Mouse (Mus musculus): Measurements from ENCODE around the gene Eif2s2. TPM values are rescaled to one million over a fixed set of nuclear protein-coding genes. Genes with fewer than 3 reads are reported as not detected.
"Not testable (repeated sequence)": the region's sequence is repeated elsewhere in the genome, so short reads cannot be mapped to it uniquely, and the experiment has no call there.

The Eif2s2 gene
- 10 to 100 TPM; 54.8 to 56.8 TPM for total RNA-seq (2021)
- long read RNA-seq, experiment 1, full-length matches to known transcripts: 155 of 164 reads
- long read RNA-seq, experiment 1, partial matches to known transcripts: 5 of 164 reads
- long read RNA-seq, experiment 1, other reads (novel, unspliced or antisense): 4 of 164 reads
- long read RNA-seq, experiment 2, full-length matches to known transcripts: 98 of 103 reads
- long read RNA-seq, experiment 2, partial matches to known transcripts: 2 of 103 reads
- long read RNA-seq, experiment 2, other reads (novel, unspliced or antisense): 3 of 103 reads

GRCm38 (mm10) chr2:154892201-154893044 lies at the start of gene Eif2s2:
Gene Eif2s2 (minus strand): TSS chr2:154892935.
- peak; percentile 97 to 98 for DNase-seq

DNA sequence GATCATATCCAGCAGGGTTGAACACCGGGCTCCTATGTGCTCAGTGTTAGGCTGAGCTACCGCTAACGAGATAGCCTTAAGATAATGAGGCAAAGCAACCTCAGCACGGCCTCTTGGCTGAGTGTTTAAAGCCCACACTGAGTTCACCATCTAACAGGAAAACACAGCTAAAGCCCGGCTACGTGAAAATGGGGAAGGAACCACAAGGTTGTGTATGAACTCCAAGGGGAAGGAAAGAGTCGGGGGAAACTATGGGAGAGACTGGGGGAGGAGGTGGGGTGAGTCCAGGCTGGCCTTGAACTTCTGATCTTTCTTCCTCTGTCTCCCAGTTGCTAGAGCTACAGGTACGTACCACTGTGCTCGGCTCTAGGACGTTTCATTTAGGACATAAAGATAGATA lies 49.2 kb upstream of the Eif2s2 start:
- peak in 1 of 2 experiments; percentile 12 for DNase-seq

DNA sequence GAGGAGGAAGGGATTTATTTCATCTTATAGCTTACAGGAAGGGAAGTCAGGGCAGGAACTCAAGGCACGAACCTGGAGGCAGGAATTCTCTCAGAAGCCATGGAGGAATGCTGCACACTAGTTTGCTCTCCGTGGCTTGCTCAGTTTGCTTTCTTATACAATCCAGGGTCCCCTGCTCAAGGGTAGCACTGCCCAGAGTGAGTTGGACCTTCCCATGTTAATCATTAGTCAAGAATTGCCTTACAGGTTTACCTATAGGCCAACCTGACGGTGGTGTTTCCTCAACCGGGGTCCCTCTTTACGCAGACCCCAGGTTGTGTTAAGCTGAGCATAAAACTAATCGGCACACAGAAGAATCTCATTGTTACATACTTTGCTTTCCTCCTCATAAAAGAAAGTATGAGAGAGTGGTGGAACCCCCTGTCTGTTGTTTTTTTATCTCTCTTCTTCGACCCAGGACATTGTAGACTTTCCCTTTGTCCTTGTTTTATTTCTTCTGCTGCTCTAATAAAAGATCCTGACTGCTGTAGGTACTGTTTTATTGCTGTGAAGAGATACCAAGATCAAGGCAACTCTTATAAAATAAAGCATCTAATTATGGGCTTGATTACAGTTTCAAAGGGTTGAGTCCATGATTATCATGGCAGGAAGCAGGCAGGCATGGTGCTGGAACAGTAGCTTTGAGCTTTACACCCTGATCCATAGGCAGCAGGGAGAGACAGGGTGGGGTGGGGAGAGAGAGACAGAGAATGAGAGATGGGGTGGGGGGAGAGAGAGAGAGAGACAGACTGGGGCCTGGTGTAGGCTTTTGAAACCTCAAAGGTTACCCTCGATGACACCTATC lies 45.0 kb upstream of the Eif2s2 start:
- no peak for DNase-seq

DNA sequence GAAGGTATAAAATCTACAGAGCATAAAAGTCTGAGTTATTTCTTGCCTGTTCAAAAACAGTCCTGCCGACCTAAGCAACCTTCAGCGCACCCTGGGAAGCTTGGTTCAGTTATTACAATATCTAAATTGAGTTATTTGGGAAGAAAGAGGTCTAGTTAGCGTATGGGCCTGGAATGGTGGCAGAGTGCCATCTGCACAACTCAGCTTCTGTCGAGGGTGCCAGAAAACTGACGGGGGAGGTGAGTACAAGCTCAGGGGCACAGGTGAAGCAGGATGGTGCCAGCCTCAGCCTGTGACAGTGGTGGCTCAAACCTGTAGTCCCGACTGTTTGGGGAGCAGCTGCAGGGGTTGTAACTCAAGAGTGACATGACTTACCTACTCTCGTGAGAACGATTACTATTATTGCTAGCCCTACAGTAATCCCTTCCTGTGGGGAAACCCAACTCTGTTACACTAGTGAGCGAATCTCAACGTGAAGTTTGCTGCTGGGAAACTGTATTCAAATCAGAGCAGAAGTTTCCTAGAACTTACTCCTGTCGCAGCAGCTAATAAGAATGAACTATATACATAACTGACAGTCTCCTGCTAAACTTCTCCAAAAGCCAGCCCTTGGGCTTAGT lies 43.9 kb upstream of the Eif2s2 start:
- no peak for DNase-seq

- no peak for DNase-seq
These were observed 43.4 kb upstream of the Eif2s2 start for GRCm38 (mm10) chr2:154936106-154936505.

- no peak for DNase-seq
These were observed 41.1 kb upstream of the Eif2s2 start for GRCm38 (mm10) chr2:154933884-154934283.

DNA sequence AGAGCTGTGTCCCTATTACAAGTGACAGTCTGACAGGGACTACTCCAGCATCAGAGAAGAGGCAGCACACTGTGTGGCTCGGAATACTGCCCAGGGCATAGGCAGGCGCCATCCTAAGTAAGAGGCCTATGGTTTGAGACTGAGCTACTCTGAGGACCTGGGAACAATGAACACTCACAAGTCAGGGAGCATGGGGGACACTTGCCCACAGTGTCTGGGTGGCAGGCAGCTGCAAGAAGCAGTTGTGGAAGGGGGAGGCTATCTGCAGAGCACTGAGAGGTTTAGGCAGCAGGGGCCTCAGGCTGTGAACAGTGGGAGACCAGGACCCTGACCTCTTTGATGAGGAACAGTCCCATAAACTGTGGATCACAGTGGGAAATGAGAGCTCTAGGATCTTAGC lies 35.6 kb upstream of the Eif2s2 start:
- DNase-seq: no peak

DNA sequence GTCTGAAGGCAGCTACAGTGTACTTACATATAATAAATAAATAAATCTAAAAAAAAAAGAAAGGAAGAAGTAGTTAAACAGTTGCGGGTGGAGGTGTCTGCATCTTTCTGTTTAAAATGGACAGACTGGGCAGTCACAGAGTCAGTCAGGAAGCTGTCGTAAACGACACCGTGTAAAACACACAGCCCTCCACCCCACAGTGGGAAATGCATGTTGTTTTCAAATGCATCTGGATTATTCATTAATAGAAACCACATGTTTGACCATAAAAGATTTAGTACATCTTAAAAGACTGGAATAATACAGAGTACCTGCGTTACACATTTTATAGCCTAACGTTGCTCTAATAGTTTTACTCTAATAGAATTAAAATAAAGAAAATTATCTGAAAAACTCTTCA lies 34.1 kb upstream of the Eif2s2 start:
- DNase-seq: no peak

GRCm38 (mm10) chr2:154925411-154926031 lies 32.8 kb upstream of the Eif2s2 start:
- no peak for DNase-seq

GRCm38 (mm10) chr2:154922134-154922533 lies 29.4 kb upstream of the Eif2s2 start:
- not testable (repeated sequence) for DNase-seq

DNA sequence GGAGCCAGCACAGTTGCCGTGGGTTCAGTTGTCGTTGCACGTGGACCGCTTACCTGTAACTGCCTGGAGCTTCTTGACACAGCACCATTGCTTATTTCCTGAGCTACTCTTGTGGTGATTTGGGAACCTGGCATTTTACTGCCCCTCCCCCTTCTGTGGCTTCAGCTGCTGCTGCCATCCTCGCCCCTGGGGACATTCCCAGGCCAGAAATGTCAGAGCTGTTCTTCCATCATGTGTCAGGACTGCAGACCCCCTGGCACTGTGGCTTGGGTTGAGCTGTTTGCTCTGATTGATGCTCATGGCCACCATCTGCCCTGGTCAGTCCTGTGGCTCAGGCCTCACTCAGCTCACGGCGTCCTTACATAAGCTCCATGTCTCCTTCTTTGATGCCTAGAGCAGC lies 28.2 kb upstream of the Eif2s2 start:
- no peak for DNase-seq

GRCm38 (mm10) chr2:154917866-154918641 lies 25.3 kb upstream of the Eif2s2 start:
- no peak for DNase-seq

DNA sequence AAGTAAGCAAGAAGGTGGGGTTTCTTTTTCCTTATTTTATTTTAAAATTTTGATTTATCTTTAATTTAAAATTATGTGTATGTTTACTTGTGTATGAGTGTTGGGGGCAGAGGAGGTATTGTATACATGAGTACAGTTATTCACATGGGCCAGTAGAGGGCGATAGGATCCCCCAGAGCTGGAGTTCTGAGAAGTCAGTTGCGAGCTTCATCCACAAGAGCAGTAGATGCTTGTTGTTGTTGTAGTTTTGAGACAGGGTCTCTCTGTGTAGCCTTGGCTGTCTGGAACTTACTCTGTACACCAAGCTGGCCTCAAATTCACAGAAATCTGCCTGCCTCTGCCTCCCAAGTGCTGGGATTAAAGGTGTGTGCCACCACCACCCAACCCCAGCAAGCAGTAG lies 23.8 kb upstream of the Eif2s2 start:
- DNase-seq: peak; percentile 12 to 26

GRCm38 (mm10) chr2:154915922-154916541 lies 23.3 kb upstream of the Eif2s2 start:
- no peak for DNase-seq

DNA sequence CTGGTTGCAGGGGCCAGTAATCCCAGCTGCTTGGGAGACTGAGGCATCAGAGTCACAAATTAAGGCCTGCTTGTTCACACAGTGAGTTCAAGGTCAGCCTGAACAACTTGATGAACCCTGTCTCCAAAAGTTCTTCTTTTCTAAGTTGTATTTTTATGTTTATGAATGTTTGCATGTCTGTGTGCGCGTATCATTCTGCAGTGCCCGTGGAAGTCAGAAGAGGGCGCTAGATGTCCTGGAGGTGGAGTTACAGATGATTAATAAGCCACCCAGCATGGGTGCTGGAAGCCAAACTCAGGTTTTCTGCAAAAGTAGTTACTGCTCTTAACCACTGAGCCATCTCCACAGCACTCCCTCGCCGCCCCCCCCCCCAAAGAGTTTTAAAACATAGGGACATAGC lies 17.1 kb upstream of the Eif2s2 start:
- DNase-seq: no peak

DNA sequence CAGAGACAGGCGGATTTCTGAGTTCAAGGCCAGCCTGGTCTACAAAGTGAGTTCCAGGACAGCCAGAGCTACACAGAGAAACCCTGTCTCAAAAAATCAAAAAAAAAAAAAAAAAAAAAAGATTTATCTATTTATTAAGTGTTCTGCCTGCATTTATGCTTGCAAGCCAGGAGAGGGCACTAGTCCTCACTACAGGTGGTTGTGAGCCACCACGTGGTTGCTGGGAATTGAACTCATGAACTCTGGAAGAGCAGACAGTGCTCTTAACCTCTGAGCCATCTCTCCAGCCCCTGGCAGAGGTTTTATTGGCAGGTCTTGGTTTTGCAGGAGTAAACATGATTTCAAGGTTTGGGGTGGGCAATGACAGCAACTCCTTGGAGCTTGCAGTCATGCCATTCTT lies 15.5 kb upstream of the Eif2s2 start:
- not testable (repeated sequence) for DNase-seq

- no peak for DNase-seq
These were observed 13.1 kb upstream of the Eif2s2 start for GRCm38 (mm10) chr2:154905796-154906195.

DNA sequence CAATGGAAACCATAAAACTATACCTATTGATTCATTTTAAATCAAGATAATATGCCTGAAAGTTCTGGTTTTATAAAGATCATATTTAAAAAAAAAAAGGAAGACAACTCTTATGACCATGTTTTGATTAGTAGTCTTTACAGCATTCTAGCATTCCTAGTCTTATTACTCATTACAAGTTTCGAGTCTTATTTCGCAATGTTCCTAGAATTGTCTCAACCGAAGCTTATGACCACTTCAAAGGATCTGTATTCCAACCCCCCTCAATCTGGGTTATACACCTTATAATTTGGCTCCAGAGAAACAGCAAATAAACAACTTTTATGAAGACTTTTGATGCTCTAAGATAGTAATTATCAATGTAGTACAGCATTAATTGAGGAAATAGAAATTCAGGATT lies 9.4 kb upstream of the Eif2s2 start:
- DNase-seq: no peak

DNA sequence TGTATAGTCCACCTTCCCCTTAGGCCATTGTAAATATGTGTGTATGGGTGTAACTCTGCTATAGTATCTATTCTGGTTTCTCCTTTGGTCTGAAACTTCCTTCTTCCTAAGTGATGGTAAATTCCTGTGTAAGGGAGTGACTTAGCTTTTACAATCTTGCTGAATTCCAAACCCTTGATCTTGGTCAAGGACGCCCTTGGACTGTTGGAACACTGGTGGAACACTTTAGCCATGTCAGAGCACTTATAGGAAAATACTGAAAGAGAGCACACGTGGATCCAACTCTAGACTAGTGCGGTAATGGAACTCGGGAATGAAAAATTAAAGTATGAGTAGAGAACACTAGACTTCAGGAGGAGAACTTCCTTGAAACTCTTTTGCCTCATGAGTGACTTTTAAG lies 6.7 kb upstream of the Eif2s2 start:
- not testable (repeated sequence) for DNase-seq

GRCm38 (mm10) chr2:154899004-154899403 lies 6.3 kb upstream of the Eif2s2 start:
- not testable (repeated sequence) for DNase-seq

All from heart, adult 18-20 months (tissue).